Mouse (Mus musculus): ENCODE measurements around the gene Serpine1. TPM values are rescaled to one million over a fixed set of nuclear protein-coding genes. Genes with fewer than 3 reads are reported as not detected.

The Serpine1 gene
- total and polyA plus RNA-seq, 2 experiments = 0.32 to 0.83 TPM

GRCm38 (mm10) chr5:137115866-137116847 is 44.1 kb upstream of the Serpine1 start, which contains the start of gene Trim56:
Trim56 (minus strand) TSS chr5:137116209.
- Histone ChIP-seq H3K36me3 (ENCODE audit: control insufficient read depth, insufficient read depth, low read length) (peaks cover 2% of the 10 kb centered on the region; the same call in 1 of the 2 replicates), H3K4me3 (ENCODE audit: insufficient read depth, low read depth, low read length) (peak within 1 kb of the TSS; percentile 88), H3K27me3 (ENCODE audit: control insufficient read depth, insufficient read depth, low read length) (no peaks in the 10 kb centered on the region), H3K9ac (ENCODE audit: low read depth, low read length) (peak within 1 kb of the TSS; percentile 84), H3K79me2 (ENCODE audit: control insufficient read depth, insufficient read depth, low read length) (no peaks in the 10 kb centered on the region), H3K4me1 (ENCODE audit: control insufficient read depth, insufficient read depth, low read length) (peaks cover 7% of the 10 kb centered on the region; the same call in 1 of the 2 replicates), H3K27ac (replicated peaks; ENCODE audit: insufficient read depth, low read depth, low read length) (peak within 1 kb of the TSS; percentile 87)
- 0 out of 2 replicates have a peak, but pooled peaks have one; percentile 29 for TF ChIP-seq POLR2A (IDR thresholded peaks at IDR 0.05; ENCODE audit: extremely low read depth, insufficient read depth, low read length)
- 0 out of 2 replicates have a peak, but pooled peaks have one; percentile 12 for TF ChIP-seq CTCF (IDR thresholded peaks at IDR 0.05; ENCODE audit: low read depth, low read length)
- peak; percentile 79 for DNase-seq (ENCODE audit: extremely low read depth, low read depth, low spot score)
- WGBS = 10% methylated on average over 29 of the region's 29 CpGs

- Histone ChIP-seq H3K79me2 (ENCODE audit: control insufficient read depth, insufficient read depth, low read length) (no peaks in the 10 kb centered on the region), H3K4me1 (ENCODE audit: control insufficient read depth, insufficient read depth, low read length) (peaks cover 7% of the 10 kb centered on the region; the same call in 1 of the 2 replicates), H3K27me3 (ENCODE audit: control insufficient read depth, insufficient read depth, low read length) (no peaks in the 10 kb centered on the region), H3K36me3 (ENCODE audit: control insufficient read depth, insufficient read depth, low read length) (peaks cover 2% of the 10 kb centered on the region; the same call in 1 of the 2 replicates), H3K4me3 (ENCODE audit: insufficient read depth, low read depth, low read length) (peak overlapping the region; percentile 5), H3K9ac (ENCODE audit: low read depth, low read length) (peak overlapping the region; percentile 84), H3K27ac (replicated peaks; ENCODE audit: insufficient read depth, low read depth, low read length) (peak overlapping the region; percentile 87)
- DNase-seq (ENCODE audit: extremely low read depth, low read depth, low spot score) = no peak
- TF ChIP-seq CTCF (IDR thresholded peaks at IDR 0.05; ENCODE audit: low read depth, low read length) = no peak
- WGBS = 48% methylated on average over 9 of the region's 9 CpGs
Measured at GRCm38 (mm10) chr5:137114891-137115561, 43.0 kb upstream of the Serpine1 start.

DNA sequence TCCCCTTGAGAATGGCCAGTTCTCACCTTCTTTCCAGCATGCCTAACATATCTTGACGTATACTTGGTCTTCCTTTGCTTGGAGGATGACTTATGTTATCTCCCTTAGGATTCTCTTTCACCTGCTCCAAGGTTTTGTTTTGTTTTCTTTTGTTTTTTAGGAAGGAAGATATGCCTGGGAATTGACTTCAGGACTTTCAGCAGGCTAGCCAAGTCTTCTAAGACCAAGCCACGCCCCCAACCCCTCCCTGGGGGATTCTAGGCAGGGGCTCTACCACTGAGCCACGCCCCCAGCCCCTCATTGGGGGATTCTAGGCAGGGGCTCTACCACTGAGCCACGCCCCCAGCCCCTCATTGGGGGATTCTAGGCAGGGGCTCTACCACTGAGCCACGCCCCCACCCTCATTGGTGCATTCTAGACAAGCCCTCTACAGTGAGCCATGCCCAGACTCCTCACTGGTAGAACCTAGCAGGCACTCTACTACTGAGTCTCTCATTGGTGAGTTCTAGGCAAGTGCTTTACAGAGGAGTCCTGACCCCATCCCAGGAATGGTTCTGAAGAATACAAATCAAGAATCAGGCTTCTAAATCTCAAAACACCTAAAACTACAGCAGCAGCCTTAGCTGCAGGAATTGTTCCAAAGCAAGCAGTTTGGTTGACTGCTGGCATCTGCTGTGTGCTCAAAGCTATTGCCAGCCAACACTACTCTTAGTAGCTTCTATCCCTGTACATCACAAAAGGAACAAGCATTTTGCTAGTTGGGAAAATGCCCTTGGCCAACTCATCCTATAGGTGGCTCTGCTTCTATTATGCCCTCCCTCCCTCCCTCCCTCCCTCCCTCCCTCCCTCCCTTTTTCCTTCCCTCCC is 39.7 kb upstream of the Serpine1 start:
- no peak overlapping the region for H3K27ac ChIP-seq (replicated peaks; ENCODE audit: insufficient read depth, low read depth, low read length)
- H3K36me3 ChIP-seq (ENCODE audit: control insufficient read depth, insufficient read depth, low read length) = peaks cover 2% of the 10 kb centered on the region; the same call in 1 of the 2 replicates
- DNase-seq (ENCODE audit: extremely low read depth, low read depth, low spot score) = no peak
- H3K27me3 ChIP-seq (ENCODE audit: control insufficient read depth, insufficient read depth, low read length) = no peaks in the 10 kb centered on the region
- no peak for TF ChIP-seq POLR2A (IDR thresholded peaks at IDR 0.05; ENCODE audit: extremely low read depth, insufficient read depth, low read length)
- TF ChIP-seq CTCF (IDR thresholded peaks at IDR 0.05; ENCODE audit: low read depth, low read length) = no peak
- H3K79me2 ChIP-seq (ENCODE audit: control insufficient read depth, insufficient read depth, low read length) = no peaks in the 10 kb centered on the region
- peaks cover 12% of the 10 kb centered on the region for H3K4me1 ChIP-seq (ENCODE audit: control insufficient read depth, insufficient read depth, low read length)
- no peak overlapping the region for H3K4me3 ChIP-seq (ENCODE audit: insufficient read depth, low read depth, low read length)
- no peak overlapping the region for H3K9ac ChIP-seq (ENCODE audit: low read depth, low read length)
- 93% methylated on average over 5 of the region's 5 CpGs for WGBS

DNA sequence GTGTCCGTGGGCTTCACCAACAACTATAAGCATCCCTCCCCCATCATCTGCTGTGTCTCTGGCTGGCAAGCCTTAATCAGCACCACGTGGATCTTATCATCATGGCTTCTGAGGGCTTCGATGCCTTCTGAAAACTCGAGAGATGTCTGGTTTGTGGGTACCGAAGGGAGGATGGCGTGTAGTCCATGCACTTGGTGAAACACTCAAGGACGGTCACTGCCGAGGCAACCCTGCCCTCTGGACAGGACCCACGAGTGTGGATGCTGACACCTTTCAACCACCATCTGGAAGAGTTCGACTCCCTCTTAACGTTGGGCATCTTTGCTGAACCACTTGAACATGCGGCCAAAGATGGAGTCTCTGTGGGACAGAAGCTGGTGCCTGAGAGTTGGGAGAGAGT is 38.8 kb upstream of the Serpine1 start:
- Histone ChIP-seq H3K9ac (ENCODE audit: low read depth, low read length) (no peak overlapping the region), H3K4me1 (ENCODE audit: control insufficient read depth, insufficient read depth, low read length) (peaks cover 8% of the 10 kb centered on the region), H3K36me3 (ENCODE audit: control insufficient read depth, insufficient read depth, low read length) (peaks cover 2% of the 10 kb centered on the region; the same call in 1 of the 2 replicates), H3K27me3 (ENCODE audit: control insufficient read depth, insufficient read depth, low read length) (no peaks in the 10 kb centered on the region), H3K27ac (replicated peaks; ENCODE audit: insufficient read depth, low read depth, low read length) (no peak overlapping the region), H3K4me3 (ENCODE audit: insufficient read depth, low read depth, low read length) (no peak overlapping the region), H3K79me2 (ENCODE audit: control insufficient read depth, insufficient read depth, low read length) (no peaks in the 10 kb centered on the region)
- TF ChIP-seq CTCF (IDR thresholded peaks at IDR 0.05; ENCODE audit: low read depth, low read length) (no peak), POLR2A (IDR thresholded peaks at IDR 0.05; ENCODE audit: extremely low read depth, insufficient read depth, low read length) (no peak)
- DNase-seq (ENCODE audit: extremely low read depth, low read depth, low spot score) = no peak
- 90% methylated on average over 12 of the region's 12 CpGs for WGBS

GRCm38 (mm10) chr5:137109941-137110593 is 38.0 kb upstream of the Serpine1 start:
- WGBS = 67% methylated on average over 25 of the region's 25 CpGs
- Histone ChIP-seq H3K27me3 (ENCODE audit: control insufficient read depth, insufficient read depth, low read length) (no peaks in the 10 kb centered on the region), H3K79me2 (ENCODE audit: control insufficient read depth, insufficient read depth, low read length) (no peaks in the 10 kb centered on the region), H3K36me3 (ENCODE audit: control insufficient read depth, insufficient read depth, low read length) (peaks cover 2% of the 10 kb centered on the region; the same call in 1 of the 2 replicates), H3K27ac (replicated peaks; ENCODE audit: insufficient read depth, low read depth, low read length) (no peak overlapping the region), H3K4me3 (ENCODE audit: insufficient read depth, low read depth, low read length) (no peak overlapping the region), H3K4me1 (ENCODE audit: control insufficient read depth, insufficient read depth, low read length) (peaks cover 6% of the 10 kb centered on the region), H3K9ac (ENCODE audit: low read depth, low read length) (no peak overlapping the region)
- DNase-seq (ENCODE audit: extremely low read depth, low read depth, low spot score) = no peak
- TF ChIP-seq CTCF (IDR thresholded peaks at IDR 0.05; ENCODE audit: low read depth, low read length) (no peak), POLR2A (IDR thresholded peaks at IDR 0.05; ENCODE audit: extremely low read depth, insufficient read depth, low read length) (no peak)
